Mouse (Mus musculus) forebrain, postnatal 0 days (tissue): ENCODE measurements around the gene Ralb. TPM values are rescaled to one million over a fixed set of nuclear protein-coding genes. Genes with fewer than 3 reads are reported as not detected.

Experiments
- ATAC-seq: fragments of 200-750 bp; cut with Nextera tagmentation; 2 replicates; pipeline ENCODE4 v1.8.0; 2017; ENCODE audit warnings: mild to moderate bottlenecking, moderate library complexity
- DNase-seq: peaks from one replicate; pipeline ENCODE4 v3.0.0-alpha.2; 2015
- H3K27ac ChIP-seq: fragments of 300-500 bp; sonication (generic); 2 replicates; pipeline ENCODE4 v1.5.1; 2014; ENCODE audit warnings: low read depth, mild to moderate bottlenecking, antibody characterized with exemption, low read length, moderate library complexity, mixed read lengths
- H3K27me3 ChIP-seq: fragments of 300-500 bp; sonication (generic); 2 replicates; pipeline ENCODE4 v1.6.1; 2014; ENCODE audit warnings: mild to moderate bottlenecking, low read length, mixed read lengths; ENCODE audit not compliant: insufficient read depth
- H3K36me3 ChIP-seq: fragments of 300-500 bp; sonication (generic); 2 replicates; pipeline ENCODE4 v1.6.1; 2014; ENCODE audit warnings: mild to moderate bottlenecking, moderate library complexity; ENCODE audit not compliant: insufficient read depth
- H3K4me1 ChIP-seq: fragments of 300-500 bp; sonication (generic); 2 replicates; pipeline ENCODE4 v1.6.1; 2014; ENCODE audit warnings: antibody characterized with exemption; ENCODE audit not compliant: insufficient read depth
- H3K4me2 ChIP-seq: fragments of 300-500 bp; sonication (generic); 2 replicates; pipeline ENCODE4 v1.6.1; 2014; ENCODE audit warnings: low read depth, mild to moderate bottlenecking, moderate library complexity
- H3K4me3 ChIP-seq: fragments of 300-500 bp; sonication (generic); 2 replicates; pipeline ENCODE4 v1.5.1; 2014; ENCODE audit warnings: low read depth, low read length, mixed read lengths
- H3K9ac ChIP-seq: fragments of 300-500 bp; sonication (generic); 2 replicates; pipeline ENCODE4 v1.6.1; 2014; ENCODE audit warnings: mild to moderate bottlenecking
- H3K9me3 ChIP-seq: fragments of 300-500 bp; sonication (generic); 2 replicates; pipeline ENCODE4 v1.6.1; 2016; ENCODE audit warnings: low read length
- CTCF ChIP-seq: sonication (generic); IDR thresholded peaks from 2 replicates; pipeline ENCODE4 v1.5.1; 2016; ENCODE audit warnings: antibody characterized with exemption, control low read depth, low read depth
- WGBS: fragments of 180-500 bp; shearing (Covaris S2); extraction: QIAGEN DNeasy Blood & Tissue Kit; methylation state at CpG from one replicate; pipeline ENCODE4 v1.1.7; 2014; 5-methylcytosine and 5-hydroxymethylcytosine counted together
- polyA plus RNA-seq: library from polyadenylated mRNA; unstranded; fragments of >200 nt; fragmentation: Nextera tagmentation; extraction: Ambion mirVana; gene quantifications from 2 replicates; pipeline ENCODE4 v1.2.1, GENCODE M21; 2015
- total RNA-seq: library from RNA; depleted of rRNA; stranded (reverse); fragments of >200 nt; gene quantifications from 2 replicates; pipeline ENCODE4 v1.2.3, GENCODE M21; 2014; rRNA removed

Gene Ralb
- total RNA-seq (40.6 and 41.4 TPM in 2 replicates), polyA plus RNA-seq (55.1 and 57.3 TPM in 2 replicates)

- Histone ChIP-seq H3K9me3 (no peaks in the 10 kb centered on the region), H3K27me3 (no peaks in the 10 kb centered on the region), H3K36me3 (no peaks in the 10 kb centered on the region), H3K4me3 (peak within 1 kb of the TSS; percentile 79), H3K4me2 (peak within 1 kb of the TSS; percentile 89), H3K4me1 (peaks cover 8% of the 10 kb centered on the region; the same call in 1 of the 2 replicates), H3K27ac (peak within 1 kb of the TSS; percentile 59; the same call in 1 of the 2 replicates), H3K9ac (peak within 1 kb of the TSS; percentile 83)
- ATAC-seq (peak; percentile 98), DNase-seq (peak; percentile 94)
- 3% methylated on average over 57 of the region's 57 CpGs for WGBS
- 0 out of 2 replicates have a peak, but pooled peaks have one; percentile 1 for TF ChIP-seq CTCF
Measured at GRCm38 (mm10) chr1:119504260-119505062, at the start of gene Ralb. TSS of gene Ralb (minus strand) at chr1:119504794.

- ATAC-seq (no peak), DNase-seq (no peak)
- Histone ChIP-seq H3K27ac (no peak overlapping the region), H3K4me2 (no peak overlapping the region), H3K4me3 (no peak overlapping the region), H3K36me3 (peaks cover 16% of the 10 kb centered on the region), H3K27me3 (no peaks in the 10 kb centered on the region), H3K4me1 (no peaks in the 10 kb centered on the region), H3K9ac (no peak overlapping the region), H3K9me3 (no peaks in the 10 kb centered on the region)
- no peak for TF ChIP-seq CTCF
- 96% methylated on average over 1 of the region's 1 CpGs for WGBS
Measured at GRCm38 (mm10) chr1:119551651-119552050, 47.1 kb upstream of the Ralb start.

- no peak overlapping the region for H3K9ac ChIP-seq
- 91% methylated on average over 2 of the region's 2 CpGs for WGBS
- no peaks in the 10 kb centered on the region for H3K27me3 ChIP-seq
- no peak overlapping the region for H3K4me3 ChIP-seq
- no peak for DNase-seq
- H3K4me2 ChIP-seq = no peak overlapping the region
- no peak for ATAC-seq
- no peaks in the 10 kb centered on the region for H3K9me3 ChIP-seq
- no peaks in the 10 kb centered on the region for H3K4me1 ChIP-seq
- no peak for TF ChIP-seq CTCF
- H3K36me3 ChIP-seq = peaks cover 17% of the 10 kb centered on the region
- H3K27ac ChIP-seq = no peak overlapping the region
Measured at GRCm38 (mm10) chr1:119550064-119550463, 45.5 kb upstream of the Ralb start.

GRCm38 (mm10) chr1:119549327-119549689 is 44.7 kb upstream of the Ralb start:
- Histone ChIP-seq H3K36me3 (peaks cover 12% of the 10 kb centered on the region), H3K27ac (no peak overlapping the region), H3K4me2 (no peak overlapping the region), H3K27me3 (no peaks in the 10 kb centered on the region), H3K4me1 (no peaks in the 10 kb centered on the region), H3K4me3 (no peak overlapping the region), H3K9ac (no peak overlapping the region), H3K9me3 (no peaks in the 10 kb centered on the region)
- DNase-seq (no peak), ATAC-seq (no peak)
- TF ChIP-seq CTCF = no peak
- WGBS = 94% methylated on average over 7 of the region's 7 CpGs

- H3K27ac ChIP-seq = no peak overlapping the region
- H3K4me3 ChIP-seq = no peak overlapping the region
- peak; percentile 75 for ATAC-seq
- DNase-seq = peak; percentile 87
- TF ChIP-seq CTCF = peak; percentile 95
- H3K9ac ChIP-seq = no peak overlapping the region
- peaks cover 12% of the 10 kb centered on the region; the same call in 1 of the 2 replicates for H3K36me3 ChIP-seq
- no peaks in the 10 kb centered on the region for H3K27me3 ChIP-seq
- no peak overlapping the region for H3K4me2 ChIP-seq
- H3K4me1 ChIP-seq = no peaks in the 10 kb centered on the region
- 70% methylated on average over 7 of the region's 7 CpGs for WGBS
- H3K9me3 ChIP-seq = no peaks in the 10 kb centered on the region
Measured at GRCm38 (mm10) chr1:119548668-119549326, 44.2 kb upstream of the Ralb start.

GRCm38 (mm10) chr1:119546490-119546889 is 41.9 kb upstream of the Ralb start:
- Histone ChIP-seq H3K4me3 (no peak overlapping the region), H3K4me2 (no peak overlapping the region), H3K4me1 (no peaks in the 10 kb centered on the region), H3K9ac (no peak overlapping the region), H3K36me3 (peaks cover 7% of the 10 kb centered on the region; the same call in 1 of the 2 replicates), H3K27ac (no peak overlapping the region), H3K27me3 (no peaks in the 10 kb centered on the region), H3K9me3 (no peaks in the 10 kb centered on the region)
- no peak; the same call in 1 of the 2 replicates for ATAC-seq
- no peak for DNase-seq
- TF ChIP-seq CTCF = no peak
- 88% methylated on average over 3 of the region's 3 CpGs for WGBS

DNA sequence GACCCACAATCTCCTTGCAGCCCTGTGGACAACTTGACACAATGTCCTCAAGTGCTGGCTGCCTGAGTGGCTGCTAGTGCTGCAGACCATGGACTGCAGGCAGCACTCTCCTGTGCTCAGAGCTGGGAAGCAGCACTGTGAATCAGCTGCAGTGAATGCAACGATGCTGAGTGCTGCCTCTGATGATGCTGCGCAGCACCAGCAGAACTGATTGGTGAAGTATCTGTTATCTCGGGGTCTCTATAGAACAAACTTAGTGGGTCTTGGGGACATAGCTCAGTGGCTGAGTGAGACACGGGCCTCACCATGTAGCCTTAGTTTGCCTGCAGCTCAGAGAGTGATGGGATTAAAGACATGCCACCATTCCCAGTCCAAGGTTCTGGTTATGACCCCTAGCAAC is 41.1 kb upstream of the Ralb start:
- no peak for DNase-seq
- Histone ChIP-seq H3K4me3 (no peak overlapping the region), H3K27me3 (no peaks in the 10 kb centered on the region), H3K36me3 (peaks cover 7% of the 10 kb centered on the region; the same call in 1 of the 2 replicates), H3K27ac (no peak overlapping the region), H3K4me2 (no peak overlapping the region), H3K9ac (no peak overlapping the region), H3K9me3 (no peaks in the 10 kb centered on the region), H3K4me1 (no peaks in the 10 kb centered on the region)
- TF ChIP-seq CTCF = no peak
- WGBS = 93% methylated on average over 4 of the region's 4 CpGs
- ATAC-seq = no peak
